Mouse (Mus musculus): ENCODE data around the gene Slc2a2. TPM values are rescaled to one million over a fixed set of nuclear protein-coding genes. Genes with fewer than 3 reads are reported as not detected.
"Not testable (repeated sequence)": the region's sequence is repeated elsewhere in the genome, so short reads cannot be mapped to it uniquely, and the experiment has no call there.

Slc2a2 gene
- polyA plus RNA-seq, 1 experiment, result 0.24 TPM

DNA sequence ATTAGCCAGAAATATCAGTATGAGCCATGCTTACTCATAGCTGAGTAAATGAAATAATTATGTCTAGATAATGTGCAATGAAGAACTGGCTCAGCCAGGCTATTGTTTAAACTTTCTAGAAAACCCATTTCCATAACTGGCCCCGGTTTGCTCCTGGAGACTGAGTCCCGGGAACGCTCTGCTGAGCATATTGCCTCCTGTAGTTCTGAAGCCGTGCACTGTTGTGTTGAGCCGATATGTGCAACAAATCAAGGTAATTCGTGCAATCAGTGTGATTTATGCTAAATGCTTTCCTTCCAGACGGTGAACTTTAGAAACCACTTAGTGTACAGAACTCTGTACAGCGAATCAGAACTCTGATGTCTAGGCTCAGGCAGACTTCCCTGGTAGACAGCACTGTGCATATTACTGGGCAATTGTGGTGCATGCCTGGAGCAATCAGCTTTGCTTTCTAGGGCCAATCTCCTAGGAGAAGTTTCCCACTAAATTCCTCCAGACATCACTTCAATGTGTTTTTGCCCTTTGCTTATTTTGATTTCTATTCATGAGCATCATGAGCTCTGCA, 63.6 kb downstream of the Slc2a2 start:
- H3K4me3 ChIP-seq (ENCODE audit: insufficient read depth, low read depth, low read length), result no peak overlapping the region
- no peaks in the 10 kb centered on the region for H3K4me1 ChIP-seq (ENCODE audit: control insufficient read depth, insufficient read depth, insufficient read length, low read length)
- no peak overlapping the region for H3K27ac ChIP-seq (replicated peaks; ENCODE audit: low read depth, low read length)

DNA sequence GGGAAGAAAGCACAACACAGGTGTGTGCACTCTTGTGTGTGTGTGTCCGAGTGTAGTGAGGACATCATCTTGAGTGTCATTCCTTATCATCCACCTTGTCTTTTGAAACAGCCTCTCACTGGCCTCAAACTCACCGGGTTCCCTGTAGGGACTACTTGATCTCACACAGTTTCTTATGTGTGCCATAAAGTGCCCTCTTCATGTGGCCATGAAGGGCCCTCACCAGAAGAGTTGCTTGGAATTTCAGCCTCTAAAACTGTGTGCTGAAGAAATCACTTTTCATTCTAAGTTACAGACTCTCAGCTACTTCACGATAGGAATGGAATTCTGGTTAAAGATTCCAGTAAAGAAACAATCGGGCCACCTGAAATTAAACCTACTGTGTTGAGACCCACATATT, 69.2 kb downstream of the Slc2a2 start:
- Histone ChIP-seq H3K4me3 (ENCODE audit: insufficient read depth, low read depth, low read length) (no peak overlapping the region), H3K27ac (replicated peaks; ENCODE audit: low read depth, low read length) (no peak overlapping the region), H3K4me1 (ENCODE audit: control insufficient read depth, insufficient read depth, insufficient read length, low read length) (no peaks in the 10 kb centered on the region)

DNA sequence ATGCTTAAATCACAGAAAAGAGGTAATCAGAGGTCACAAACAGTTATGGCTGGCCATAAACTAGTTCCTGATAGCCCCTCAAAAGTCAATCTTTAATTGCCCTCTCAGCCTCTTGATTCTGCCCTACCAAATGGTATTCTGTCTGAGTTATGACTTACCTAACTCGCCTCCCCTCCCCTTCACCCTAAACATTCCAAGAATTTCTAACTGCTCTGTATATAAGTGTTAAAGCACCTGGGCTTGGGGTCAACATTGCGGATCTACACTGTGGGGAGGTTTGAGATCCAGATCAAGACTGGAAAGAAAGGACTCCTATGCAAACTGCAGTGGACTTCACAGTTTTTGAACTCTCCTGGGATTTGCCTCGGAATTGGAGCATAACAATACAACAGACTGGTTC, 70.5 kb downstream of the Slc2a2 start:
- no peak overlapping the region for H3K27ac ChIP-seq (replicated peaks; ENCODE audit: low read depth, low read length)
- no peak overlapping the region for H3K4me3 ChIP-seq (ENCODE audit: insufficient read depth, low read depth, low read length)
- H3K4me1 ChIP-seq (ENCODE audit: control insufficient read depth, insufficient read depth, insufficient read length, low read length), result no peaks in the 10 kb centered on the region

DNA sequence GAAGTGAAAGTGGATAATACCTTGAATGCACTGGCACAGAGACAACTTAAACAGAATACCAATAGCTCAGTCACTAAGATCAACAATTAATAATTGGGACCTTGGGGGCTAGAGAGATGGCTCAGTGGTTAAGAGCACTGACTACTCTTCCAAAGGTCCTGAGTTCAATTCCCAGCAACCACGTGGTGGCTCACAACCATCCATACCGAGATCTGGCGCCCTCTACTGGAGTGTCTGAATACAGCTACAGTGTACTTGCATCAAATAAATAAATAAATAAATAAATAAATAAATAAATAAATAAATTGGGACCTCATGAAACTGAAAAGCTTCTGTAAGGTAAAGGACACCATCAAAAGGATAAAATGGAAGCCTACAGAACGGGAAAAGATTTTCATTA, 75.2 kb downstream of the Slc2a2 start:
- H3K27ac ChIP-seq (replicated peaks; ENCODE audit: low read depth, low read length); H3K4me1 ChIP-seq (ENCODE audit: control insufficient read depth, insufficient read depth, insufficient read length, low read length); H3K4me3 ChIP-seq (ENCODE audit: insufficient read depth, low read depth, low read length): not testable (repeated sequence)

DNA sequence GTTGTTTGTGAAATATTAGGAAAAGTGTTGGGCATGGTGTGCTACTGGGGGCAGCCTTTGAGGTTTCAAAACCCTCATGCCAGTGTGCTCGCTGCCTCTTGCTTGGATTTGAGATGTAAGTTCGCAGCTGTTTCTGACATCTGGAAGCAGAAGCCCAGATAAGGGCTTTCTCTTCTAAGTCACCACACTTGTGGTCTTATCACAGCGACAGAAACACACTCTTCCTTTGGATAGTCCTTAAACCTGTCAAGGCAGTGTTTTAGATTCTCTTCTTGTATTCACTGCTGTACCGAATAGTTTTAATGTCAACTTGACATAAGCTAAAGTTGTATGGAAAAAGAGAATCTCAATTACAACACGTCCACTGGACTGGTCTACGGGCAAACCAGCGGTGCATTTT, 77.7 kb downstream of the Slc2a2 start:
- Histone ChIP-seq H3K4me1 (ENCODE audit: control insufficient read depth, insufficient read depth, insufficient read length, low read length) (no peaks in the 10 kb centered on the region), H3K4me3 (ENCODE audit: insufficient read depth, low read depth, low read length) (no peak overlapping the region), H3K27ac (replicated peaks; ENCODE audit: low read depth, low read length) (no peak overlapping the region)

DNA sequence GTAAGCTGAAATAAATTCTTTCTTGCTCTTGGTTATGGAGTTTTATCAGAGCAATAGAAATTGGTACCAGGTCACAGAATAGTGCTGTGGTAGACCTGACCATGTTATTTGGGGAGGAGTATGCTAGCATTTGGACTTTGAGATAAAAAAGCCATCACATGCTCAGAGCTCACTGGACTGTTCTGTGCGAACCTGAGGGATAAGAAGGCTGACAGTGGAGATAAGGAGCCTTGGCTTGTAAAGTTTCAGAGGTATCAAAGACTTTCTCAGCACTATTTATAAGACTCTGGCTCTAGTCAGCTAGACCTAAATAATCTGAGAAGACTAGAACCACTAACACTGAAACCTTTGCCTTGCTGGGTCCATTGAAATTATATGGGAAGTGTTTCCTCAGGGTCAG, 78.3 kb downstream of the Slc2a2 start:
- Histone ChIP-seq H3K4me1 (ENCODE audit: control insufficient read depth, insufficient read depth, insufficient read length, low read length) (no peaks in the 10 kb centered on the region), H3K27ac (replicated peaks; ENCODE audit: low read depth, low read length) (no peak overlapping the region), H3K4me3 (ENCODE audit: insufficient read depth, low read depth, low read length) (no peak overlapping the region)

DNA sequence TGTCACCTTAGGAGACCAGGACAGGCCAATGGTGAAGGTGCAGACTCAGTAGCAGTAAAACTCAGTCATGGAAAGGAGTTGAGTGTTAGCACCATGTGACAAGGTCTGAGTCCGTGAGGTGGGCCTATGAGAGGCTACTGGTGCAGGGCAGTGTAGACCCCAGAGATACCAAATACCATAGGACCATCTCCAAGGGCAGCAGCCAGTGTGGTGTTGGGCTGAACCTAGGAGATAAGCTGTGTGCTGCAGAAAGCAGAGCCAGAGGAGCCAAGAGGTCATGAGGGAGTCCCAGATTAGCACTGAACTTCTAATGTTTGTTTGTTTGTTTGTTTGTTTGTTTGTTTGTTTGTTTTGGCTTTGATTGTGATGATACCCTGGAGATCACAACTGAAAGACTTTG, 78.8 kb downstream of the Slc2a2 start:
- H3K4me1 ChIP-seq (ENCODE audit: control insufficient read depth, insufficient read depth, insufficient read length, low read length), result no peaks in the 10 kb centered on the region; the same call in 1 of the 2 replicates
- H3K4me3 ChIP-seq (ENCODE audit: insufficient read depth, low read depth, low read length), result no peak overlapping the region
- H3K27ac ChIP-seq (replicated peaks; ENCODE audit: low read depth, low read length), result no peak overlapping the region

DNA sequence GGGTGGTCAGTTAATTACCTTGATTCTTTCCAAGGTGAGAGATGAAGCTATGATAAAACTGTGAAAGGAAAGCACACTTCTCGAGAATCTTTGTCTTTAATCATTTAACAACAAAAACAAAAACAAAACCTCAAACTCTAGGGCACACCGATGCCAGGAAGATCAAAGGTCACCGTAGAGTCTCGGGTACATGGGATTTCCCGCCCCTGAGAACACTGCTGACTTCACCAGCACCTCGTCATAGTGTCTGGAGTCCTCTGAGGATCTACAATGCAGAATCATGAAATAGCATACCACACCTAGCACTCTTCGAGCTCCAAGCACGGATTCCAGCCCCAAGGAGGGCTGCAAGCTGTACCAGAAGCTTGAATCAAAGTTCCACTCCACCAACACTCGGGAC, 82.8 kb downstream of the Slc2a2 start:
- no peak overlapping the region for H3K27ac ChIP-seq (replicated peaks; ENCODE audit: low read depth, low read length)
- peaks cover 2% of the 10 kb centered on the region for H3K4me1 ChIP-seq (ENCODE audit: control insufficient read depth, insufficient read depth, insufficient read length, low read length)
- H3K4me3 ChIP-seq (ENCODE audit: insufficient read depth, low read depth, low read length), result peak overlapping the region; percentile 32; the same call in 1 of the 2 replicates

Other genes starting within 250 kb of the Slc2a2 start
- 1.4 and 1.8 TPM in 2 replicates for gene Eif5a2, start 83.4 kb downstream of the Slc2a2 start, polyA plus RNA-seq (2012; ENCODE audit: insufficient read depth, insufficient read length, missing spikeins)
- gene Rpl22l1, start 107.5 kb downstream of the Slc2a2 start, polyA plus RNA-seq (2012; ENCODE audit: insufficient read depth, insufficient read length, missing spikeins), result 112 and 177 TPM in 2 replicates
- gene Gm1527, start 194.7 kb downstream of the Slc2a2 start, polyA plus RNA-seq (2012; ENCODE audit: insufficient read depth, insufficient read length, missing spikeins), result not detected in 2 replicates

Measured in brown adipose tissue, adult 24 weeks (tissue).